Mouse (Mus musculus) brain, embryonic 14.5 days (tissue): ENCODE measurements around the gene Tssk4. TPM values are rescaled to one million over a fixed set of nuclear protein-coding genes. Genes with fewer than 3 reads are reported as not detected.

ENCODE experiments used
- DNase-seq: peaks from one replicate; pipeline ENCODE4 v3.0.0-alpha.2; 2011; ENCODE audit warnings: low read depth
- CTCF ChIP-seq: fragments of 200-500 bp; IDR thresholded peaks from 2 replicates; pipeline ENCODE4 v1.5.1; 2012; ENCODE audit warnings: inconsistent platforms, mild to moderate bottlenecking, moderate library complexity, borderline replicate concordance; ENCODE audit not compliant: insufficient read depth, insufficient read length; ENCODE audit errors: extremely low read depth
- POLR2A ChIP-seq: fragments of 200-500 bp; IDR thresholded peaks from 2 replicates; pipeline ENCODE4 v1.6.1; 2012; ENCODE audit warnings: mild to moderate bottlenecking, inconsistent platforms, borderline replicate concordance; ENCODE audit not compliant: poor library complexity, insufficient read depth, insufficient read length, severe bottlenecking; ENCODE audit errors: extremely low read depth
- polyA plus RNA-seq: library from polyadenylated mRNA; depleted of rRNA; stranded (reverse); fragments of >200 nt; gene quantifications from 2 replicates; pipeline ENCODE4 v1.2.3, GENCODE M21; 2012; rRNA removed

The Tssk4 gene
- polyA plus RNA-seq, 1 experiment = 1.2 TPM

- no peak for DNase-seq
Observed at GRCm38 (mm10) chr14:55701131-55701530, 51.1 kb downstream of the Tssk4 start.

More at GRCm38 (mm10) chr14:55701131-55701530, 51.1 kb downstream of the Tssk4 start:
- TF ChIP-seq POLR2A (no peak), CTCF (no peak)

Other genes with a start within 250 kb of the Tssk4 start
- gene Dhrs4, start 171.4 kb upstream of the Tssk4 start, polyA plus RNA-seq = 16.0 and 25.6 TPM in 2 replicates
- 178 and 292 TPM in 2 replicates for gene Carmil3, start 159.5 kb upstream of the Tssk4 start, polyA plus RNA-seq
- 6.7 and 9.5 TPM in 2 replicates for gene Cpne6, start 139.7 kb upstream of the Tssk4 start, polyA plus RNA-seq
- gene Nrl, start 125.2 kb upstream of the Tssk4 start, polyA plus RNA-seq = 0.56 and 0.69 TPM in 2 replicates
- 21.5 and 23.2 TPM in 2 replicates for gene Pck2, start 109.9 kb upstream of the Tssk4 start, polyA plus RNA-seq
- 111 and 112 TPM in 2 replicates for gene Dcaf11, start 90.2 kb upstream of the Tssk4 start, polyA plus RNA-seq
- gene A730061H03Rik, start 89.8 kb upstream of the Tssk4 start, polyA plus RNA-seq = 0.92 and 1.3 TPM in 2 replicates
- gene Fitm1, start 74.6 kb upstream of the Tssk4 start, polyA plus RNA-seq = 0.19 and 0.38 TPM in 2 replicates
- 94.1 and 98.3 TPM in 2 replicates for gene Psme1, start 72.1 kb upstream of the Tssk4 start, polyA plus RNA-seq
- gene Emc9, start 64.9 kb upstream of the Tssk4 start, polyA plus RNA-seq = 14.5 and 20.9 TPM in 2 replicates
- 65.9 and 76.2 TPM in 2 replicates for gene Psme2, start 59.1 kb upstream of the Tssk4 start, polyA plus RNA-seq
- gene Rnf31, start 58.5 kb upstream of the Tssk4 start, polyA plus RNA-seq = 25.1 and 30.4 TPM in 2 replicates
- 23.5 and 26.2 TPM in 2 replicates for gene Irf9, start 46.6 kb upstream of the Tssk4 start, polyA plus RNA-seq
- 15.9 and 18.4 TPM in 2 replicates for gene Rec8, start 32.1 kb upstream of the Tssk4 start, polyA plus RNA-seq
- gene Ipo4, start 14.2 kb upstream of the Tssk4 start, polyA plus RNA-seq = 182 and 184 TPM in 2 replicates
- 8.4 and 8.8 TPM in 2 replicates for gene Gm49378, start 12.3 kb upstream of the Tssk4 start, polyA plus RNA-seq
- 44.9 and 45.8 TPM in 2 replicates for gene Tm9sf1, start 6.4 kb upstream of the Tssk4 start, polyA plus RNA-seq
- gene Mdp1, start 10.3 kb downstream of the Tssk4 start, polyA plus RNA-seq = 45.8 and 51.0 TPM in 2 replicates
- gene Gmpr2, start 21.8 kb downstream of the Tssk4 start, polyA plus RNA-seq = 32.8 and 41.3 TPM in 2 replicates
- 351 and 412 TPM in 2 replicates for gene Nedd8, start 21.9 kb downstream of the Tssk4 start, polyA plus RNA-seq
- gene Tinf2, start 31.6 kb downstream of the Tssk4 start, polyA plus RNA-seq = 23.2 and 31.9 TPM in 2 replicates
- gene Tgm1, start 63.7 kb downstream of the Tssk4 start, polyA plus RNA-seq = 0.96 and 1.2 TPM in 2 replicates
- gene Rabggta, start 72.1 kb downstream of the Tssk4 start, polyA plus RNA-seq = 64.9 and 72.8 TPM in 2 replicates
- 67.1 and 88.2 TPM in 2 replicates for gene Dhrs1, start 95.5 kb downstream of the Tssk4 start, polyA plus RNA-seq
- gene Nop9, start 95.5 kb downstream of the Tssk4 start, polyA plus RNA-seq = 24.6 and 27.9 TPM in 2 replicates
- gene Cideb, start 108.3 kb downstream of the Tssk4 start, polyA plus RNA-seq = 0.60 and 0.76 TPM in 2 replicates
- gene Ltb4r2, start 111.2 kb downstream of the Tssk4 start, polyA plus RNA-seq = 0.29 and 0.38 TPM in 2 replicates
- 0.45 and 0.71 TPM in 2 replicates for gene Ltb4r1, start 115.8 kb downstream of the Tssk4 start, polyA plus RNA-seq
- gene Adcy4, start 133.9 kb downstream of the Tssk4 start, polyA plus RNA-seq = 3.5 and 7.8 TPM in 2 replicates
- 2.5 and 2.6 TPM in 2 replicates for gene Ripk3, start 138.7 kb downstream of the Tssk4 start, polyA plus RNA-seq
- 22.3 and 26.2 TPM in 2 replicates for gene Nfatc4, start 173.0 kb downstream of the Tssk4 start, polyA plus RNA-seq
- 14.1 and 24.1 TPM in 2 replicates for gene Nynrin, start 203.8 kb downstream of the Tssk4 start, polyA plus RNA-seq
- 0.43 and 0.51 TPM in 2 replicates for gene Cbln3, start 234.2 kb downstream of the Tssk4 start, polyA plus RNA-seq
- 13.4 and 13.7 TPM in 2 replicates for gene Khnyn, start 234.8 kb downstream of the Tssk4 start, polyA plus RNA-seq